Mouse (Mus musculus): Measurements from ENCODE around the gene Rbbp6.

Gene Rbbp6

DNA sequence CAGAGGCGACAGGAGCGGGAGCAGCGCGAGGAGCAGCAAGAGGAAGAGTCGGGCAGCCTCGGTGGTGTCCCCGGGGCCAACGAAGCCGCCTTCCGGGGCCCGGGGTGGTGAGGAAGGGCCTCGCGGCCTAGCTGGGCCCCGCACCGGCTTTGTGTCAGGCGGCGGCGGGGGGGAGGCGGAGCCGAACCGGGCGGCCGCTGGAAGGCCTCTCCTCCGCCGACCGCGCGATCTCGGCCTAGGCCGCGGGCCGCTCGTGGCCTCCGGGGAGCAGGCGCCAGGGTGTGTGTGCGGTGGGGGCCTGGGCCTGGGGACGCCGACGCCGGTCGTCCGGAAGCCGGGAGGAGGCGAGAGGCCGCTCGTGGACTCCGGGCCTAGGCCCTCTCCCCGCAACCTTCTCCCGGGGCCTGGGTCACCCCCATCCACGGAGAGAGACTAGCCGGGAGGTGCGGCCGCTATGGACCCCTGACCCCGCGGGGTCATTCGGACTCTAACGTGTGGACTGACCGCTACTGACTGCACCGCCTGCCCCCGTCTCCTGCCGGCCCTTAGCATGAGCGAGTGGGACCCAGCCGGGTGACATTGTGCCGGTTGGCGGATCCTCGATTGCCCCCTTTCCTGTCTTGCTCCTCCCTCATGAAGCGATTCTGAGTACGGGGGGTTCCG lies 4.8 kb downstream of the Rbbp6 start:
- in situ Hi-C loops (cut with MboI; ENCODE audit: low sequenced_read_pairs), result no loop called here

DNA sequence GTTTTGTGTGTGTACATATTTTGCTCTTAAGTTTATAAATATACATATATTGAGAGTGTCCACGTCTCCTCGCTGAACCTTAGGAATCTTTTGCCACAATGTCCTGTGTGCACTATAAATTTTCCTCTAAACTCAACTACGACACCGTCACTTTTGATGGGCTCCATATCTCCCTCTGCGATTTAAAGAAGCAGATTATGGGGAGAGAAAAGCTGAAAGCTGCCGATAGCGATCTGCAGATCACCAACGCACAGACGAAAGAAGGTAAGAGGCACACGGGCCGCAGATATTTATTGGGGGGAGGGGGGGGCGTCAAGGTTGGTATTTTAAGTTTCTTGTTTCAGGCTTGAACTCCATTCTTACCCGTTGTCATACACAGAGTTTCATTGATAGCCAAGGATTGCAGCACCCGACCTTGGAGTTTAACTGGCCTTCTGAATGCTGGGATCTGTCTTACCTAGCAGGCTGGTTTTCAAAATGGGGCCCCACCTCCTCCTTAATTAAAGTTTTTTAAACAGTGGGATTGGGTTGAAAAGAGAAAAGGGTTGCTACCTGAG lies 5.5 kb downstream of the Rbbp6 start:
- in situ Hi-C loops (cut with MboI; ENCODE audit: low sequenced_read_pairs), result no loop called here

DNA sequence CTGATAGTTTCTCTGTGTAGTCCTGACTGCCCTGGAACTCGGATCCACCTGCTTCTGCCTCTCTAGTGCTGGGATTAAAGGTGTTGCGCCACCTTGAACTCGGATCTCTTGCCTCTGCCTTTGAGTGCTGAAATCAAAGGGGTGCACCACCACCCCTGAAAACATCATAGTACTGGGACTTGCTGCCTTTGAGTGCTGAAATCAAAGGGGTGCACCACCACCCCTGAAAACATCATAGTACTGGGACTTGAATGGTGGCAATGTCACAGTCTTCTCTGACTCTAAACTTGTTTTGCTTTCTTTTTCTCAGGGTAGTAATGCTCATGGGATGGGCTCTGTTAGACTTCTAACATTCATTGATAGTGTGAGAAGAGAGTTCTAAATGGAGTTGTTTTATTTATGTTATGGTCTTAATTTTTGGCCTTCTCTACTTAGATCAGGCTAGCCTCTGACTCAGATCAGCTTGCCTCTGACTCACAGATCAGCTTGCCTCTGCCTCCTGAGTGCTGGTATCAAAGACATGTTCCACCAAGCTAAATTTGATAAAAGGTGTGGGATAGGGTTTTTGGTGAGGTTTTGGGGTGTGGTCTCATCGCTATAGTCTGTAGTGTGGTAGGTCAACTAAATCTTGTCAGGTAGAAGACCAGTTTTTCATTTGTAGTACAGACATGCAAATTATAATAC lies 6.7 kb downstream of the Rbbp6 start:
- in situ Hi-C loops (cut with MboI; ENCODE audit: low sequenced_read_pairs), result no loop called here

DNA sequence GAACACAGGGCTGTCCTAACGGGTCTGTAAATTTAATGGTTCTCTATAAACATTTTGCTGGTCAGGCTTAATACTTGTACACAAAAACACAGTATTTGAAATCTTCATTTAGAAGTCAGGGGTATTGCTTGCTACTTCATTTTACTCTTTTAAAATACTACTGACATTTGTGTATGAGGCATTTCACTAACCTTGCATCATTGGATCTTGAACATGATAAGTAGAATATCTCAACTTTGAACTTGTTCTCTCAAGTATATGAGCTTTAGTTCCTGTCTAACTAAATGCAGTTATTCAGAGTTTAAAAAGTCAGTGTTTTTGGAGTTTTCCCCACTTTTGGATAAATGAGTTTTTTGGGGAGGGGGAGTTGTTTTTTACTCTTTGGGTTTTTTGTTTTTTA lies 14.0 kb downstream of the Rbbp6 start:
- in situ Hi-C loops (cut with MboI; ENCODE audit: low sequenced_read_pairs), result no loop called here

DNA sequence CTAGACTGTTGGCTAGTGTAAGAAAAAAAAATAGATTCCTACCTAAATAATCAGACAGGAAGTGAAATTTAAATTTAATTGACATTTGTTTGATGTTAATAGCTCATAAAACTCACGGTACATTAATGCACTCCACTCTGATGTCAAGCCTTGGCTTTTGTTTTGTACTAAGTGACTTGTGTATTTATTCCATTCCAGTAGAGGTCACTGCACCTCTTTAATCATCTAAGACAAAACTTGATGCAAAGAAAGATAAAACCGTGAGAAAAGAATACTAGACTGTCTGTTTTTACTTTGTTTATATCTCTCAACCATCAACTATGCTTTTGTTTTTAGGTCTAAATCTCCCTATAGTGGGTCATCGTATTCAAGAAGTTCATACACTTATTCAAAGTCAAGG lies 32.7 kb downstream of the Rbbp6 start:
- in situ Hi-C loops (cut with MboI; ENCODE audit: low sequenced_read_pairs), result no loop called here

DNA sequence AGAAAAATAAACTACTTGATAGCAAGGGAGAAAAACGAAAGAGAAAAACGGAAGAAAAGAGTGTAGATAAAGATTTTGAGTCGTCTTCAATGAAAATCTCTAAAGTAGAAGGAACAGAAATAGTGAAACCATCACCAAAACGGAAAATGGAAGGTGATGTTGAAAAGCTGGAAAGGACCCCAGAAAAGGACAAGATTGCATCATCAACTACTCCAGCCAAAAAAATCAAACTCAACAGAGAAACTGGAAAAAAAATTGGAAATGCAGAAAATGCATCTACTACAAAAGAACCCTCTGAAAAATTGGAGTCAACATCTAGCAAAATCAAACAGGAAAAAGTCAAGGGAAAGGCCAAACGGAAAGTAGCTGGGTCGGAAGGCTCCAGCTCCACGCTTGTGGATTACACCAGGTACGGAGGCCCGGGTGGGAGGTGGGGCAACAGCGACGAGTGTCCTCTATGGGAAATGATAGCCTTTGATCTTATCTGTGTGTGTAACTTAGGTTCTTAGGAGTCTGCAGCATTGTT lies 34.4 kb downstream of the Rbbp6 start:
- in situ Hi-C loops (cut with MboI; ENCODE audit: low sequenced_read_pairs), result loop anchor here (25.0 kb wide), 1 partner anchor 462 kb away; the partner anchor contains the start of gene Aqp8

DNA sequence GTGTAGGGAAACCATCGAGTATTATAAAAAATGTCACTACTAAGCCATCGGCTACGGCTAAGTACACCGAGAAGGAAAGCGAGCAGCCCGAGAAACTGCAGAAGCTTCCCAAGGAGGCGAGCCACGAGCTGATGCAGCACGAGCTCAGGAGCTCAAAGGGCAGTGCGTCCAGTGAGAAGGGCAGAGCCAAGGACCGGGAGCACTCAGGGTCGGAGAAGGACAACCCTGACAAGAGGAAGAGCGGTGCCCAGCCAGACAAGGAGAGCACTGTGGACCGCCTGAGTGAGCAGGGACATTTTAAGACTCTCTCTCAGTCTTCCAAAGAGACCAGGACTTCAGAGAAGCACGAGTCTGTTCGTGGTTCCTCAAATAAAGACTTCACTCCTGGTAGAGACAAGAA lies 35.3 kb downstream of the Rbbp6 start:
- in situ Hi-C loops (cut with MboI; ENCODE audit: low sequenced_read_pairs), result loop anchor here (25.0 kb wide), 1 partner anchor 462 kb away; the partner anchor contains the start of gene Aqp8

DNA sequence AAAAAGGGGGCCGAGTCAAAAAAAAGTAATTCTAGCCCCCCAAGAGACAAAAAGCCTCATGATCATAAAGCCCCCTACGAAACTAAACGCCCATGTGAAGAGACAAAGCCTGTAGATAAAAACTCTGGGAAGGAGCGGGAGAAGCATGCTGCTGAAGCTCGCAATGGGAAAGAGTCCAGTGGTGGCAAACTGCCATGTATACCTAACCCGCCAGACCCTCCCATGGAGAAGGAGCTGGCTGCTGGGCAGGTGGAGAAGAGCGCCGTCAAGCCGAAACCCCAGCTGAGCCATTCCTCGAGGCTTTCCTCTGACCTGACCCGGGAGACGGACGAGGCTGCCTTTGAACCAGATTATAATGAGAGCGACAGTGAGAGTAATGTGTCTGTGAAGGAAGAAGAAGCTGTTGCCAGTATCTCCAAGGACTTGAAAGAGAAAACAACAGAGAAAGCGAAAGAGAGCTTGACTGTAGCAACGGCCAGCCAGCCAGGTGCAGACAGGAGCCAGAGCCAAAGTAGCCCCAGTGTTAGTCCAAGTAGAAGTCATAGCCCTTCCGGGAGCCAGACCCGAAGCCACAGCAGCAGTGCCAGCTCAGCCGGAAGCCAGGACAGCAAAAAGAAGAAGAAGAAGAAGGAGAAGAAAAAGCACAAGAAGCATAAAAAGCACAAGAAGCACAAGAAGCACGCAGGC lies 36.0 kb downstream of the Rbbp6 start:
- in situ Hi-C loops (cut with MboI; ENCODE audit: low sequenced_read_pairs), result loop anchor here (25.0 kb wide), 1 partner anchor 461 kb away; the partner anchor contains the start of gene Aqp8

DNA sequence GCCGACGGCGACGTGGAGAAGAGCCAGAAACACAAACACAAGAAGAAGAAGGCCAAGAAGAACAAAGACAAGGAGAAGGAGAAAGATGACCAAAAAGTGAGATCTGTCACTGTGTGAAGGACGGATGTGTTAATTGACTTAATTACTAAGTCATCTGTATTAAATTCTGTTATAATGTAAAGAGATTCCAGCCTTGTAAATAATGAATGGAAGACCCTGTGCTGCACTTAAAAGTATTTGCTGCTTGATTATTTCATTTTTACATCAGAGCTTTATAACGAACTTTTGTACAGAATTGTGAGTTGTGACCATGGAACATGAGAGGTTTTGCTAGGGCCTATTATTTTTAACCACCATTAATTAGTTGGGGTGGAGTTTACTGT lies 36.5 kb downstream of the Rbbp6 start:
- in situ Hi-C loops (cut with MboI; ENCODE audit: low sequenced_read_pairs), result loop anchor here (25.0 kb wide), 1 partner anchor 460 kb away; the partner anchor contains the start of gene Aqp8

DNA sequence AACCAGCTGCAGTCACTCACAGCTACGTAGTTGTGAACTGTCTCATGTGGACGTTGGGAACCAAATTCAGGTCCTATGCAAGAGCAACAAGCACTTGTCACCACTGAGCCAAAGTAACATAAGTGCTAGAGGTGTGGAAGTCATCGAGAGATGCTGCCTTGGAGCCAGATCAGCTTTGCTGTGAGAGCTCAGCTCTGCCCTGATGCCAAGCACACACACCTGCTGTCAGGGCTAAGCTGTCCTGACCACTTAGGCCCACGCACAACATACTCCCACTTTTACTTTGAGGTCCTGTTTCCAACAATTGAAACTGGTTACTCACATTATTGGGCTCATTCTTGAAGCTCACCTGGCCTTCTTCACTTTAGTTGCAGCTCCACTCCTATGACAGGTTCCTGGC lies 37.7 kb downstream of the Rbbp6 start:
- in situ Hi-C loops (cut with MboI; ENCODE audit: low sequenced_read_pairs), result loop anchor here (25.0 kb wide), 1 partner anchor 459 kb away; the partner anchor contains the start of gene Aqp8

DNA sequence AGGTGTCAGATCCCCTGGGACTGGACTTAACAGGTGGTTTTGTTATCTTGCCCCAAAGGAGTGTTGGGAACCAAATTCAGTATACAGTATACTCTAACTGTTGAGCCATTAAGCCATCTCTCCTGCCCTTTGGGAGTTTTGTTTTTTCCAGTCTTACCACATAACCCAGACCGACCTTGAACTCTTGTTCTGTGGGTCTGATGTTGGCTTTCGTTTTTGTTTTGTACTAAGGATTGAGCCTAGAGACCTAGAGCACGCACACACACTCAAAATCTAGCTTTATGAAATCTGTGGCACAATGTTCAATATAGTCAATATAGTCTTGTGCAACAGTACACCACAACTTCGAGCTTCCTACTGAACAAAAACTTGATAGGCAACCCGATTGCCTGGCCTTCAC lies 39.0 kb downstream of the Rbbp6 start:
- in situ Hi-C loops (cut with MboI; ENCODE audit: low sequenced_read_pairs), result loop anchor here (25.0 kb wide), 1 partner anchor 458 kb away; the partner anchor contains the start of gene Aqp8

DNA sequence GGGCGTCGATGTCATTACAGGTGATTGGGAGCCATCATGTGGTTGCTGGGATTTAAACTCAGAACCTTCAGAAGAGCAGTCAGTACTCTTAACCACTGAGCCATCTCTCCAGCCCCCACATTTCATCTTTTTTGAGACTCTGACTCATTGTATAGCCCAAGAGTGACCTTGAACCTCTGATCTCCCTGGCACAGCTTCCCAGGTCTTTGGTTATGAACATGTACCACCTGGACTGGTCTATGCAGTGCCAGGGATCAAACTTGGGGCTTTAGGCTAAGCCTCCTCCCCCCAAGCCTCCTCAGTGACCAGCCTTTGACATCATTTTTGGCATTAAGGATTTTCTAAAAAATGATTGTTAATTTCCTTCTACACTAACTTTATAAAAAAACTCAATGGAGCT lies 40.8 kb downstream of the Rbbp6 start:
- in situ Hi-C loops (cut with MboI; ENCODE audit: low sequenced_read_pairs), result loop anchor here (25.0 kb wide), 1 partner anchor 456 kb away; the partner anchor contains the start of gene Aqp8

DNA sequence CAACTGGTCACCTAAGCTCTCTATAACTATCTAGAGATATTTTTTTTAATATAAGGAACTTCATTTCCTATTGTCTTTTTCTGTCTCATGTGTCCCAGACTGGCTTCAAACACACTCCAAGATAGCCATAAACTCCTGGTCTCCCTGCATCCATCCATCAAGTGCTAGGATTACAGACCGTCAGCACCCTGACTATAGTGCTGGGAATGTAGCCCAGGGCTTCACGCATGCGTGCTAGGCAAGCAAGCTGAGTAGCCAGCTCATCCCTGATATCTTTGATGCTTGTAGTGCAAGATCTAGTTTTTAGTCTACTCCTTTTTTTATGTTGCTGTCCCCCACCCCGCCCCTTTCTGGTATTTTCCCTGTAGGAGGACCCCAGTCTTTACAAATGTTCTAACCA lies 42.3 kb downstream of the Rbbp6 start:
- in situ Hi-C loops (cut with MboI; ENCODE audit: low sequenced_read_pairs), result loop anchor here (25.0 kb wide), 1 partner anchor 455 kb away; the partner anchor contains the start of gene Aqp8

DNA sequence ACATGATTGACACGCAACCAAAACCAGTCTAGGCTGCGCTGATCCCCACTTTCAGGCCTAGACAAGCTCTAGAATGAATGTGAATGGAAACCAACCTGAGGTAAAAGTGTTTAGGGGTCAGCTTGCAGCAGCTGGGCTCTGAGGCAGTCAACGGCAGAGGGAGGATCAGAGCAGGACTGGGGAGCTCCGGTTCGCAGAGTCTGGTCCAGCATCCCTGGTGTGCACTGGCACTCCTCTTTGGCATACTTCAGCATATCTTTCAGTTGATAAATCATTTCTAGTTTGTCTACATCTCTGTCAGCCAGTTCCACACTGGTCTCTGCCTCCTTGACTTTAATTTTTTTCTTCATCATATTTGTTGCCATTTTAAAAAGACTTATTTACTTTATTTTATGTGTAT lies 48.0 kb downstream of the Rbbp6 start:
- in situ Hi-C loops (cut with MboI; ENCODE audit: low sequenced_read_pairs), result loop anchor here (25.0 kb wide), 1 partner anchor 449 kb away; the partner anchor contains the start of gene Aqp8

DNA sequence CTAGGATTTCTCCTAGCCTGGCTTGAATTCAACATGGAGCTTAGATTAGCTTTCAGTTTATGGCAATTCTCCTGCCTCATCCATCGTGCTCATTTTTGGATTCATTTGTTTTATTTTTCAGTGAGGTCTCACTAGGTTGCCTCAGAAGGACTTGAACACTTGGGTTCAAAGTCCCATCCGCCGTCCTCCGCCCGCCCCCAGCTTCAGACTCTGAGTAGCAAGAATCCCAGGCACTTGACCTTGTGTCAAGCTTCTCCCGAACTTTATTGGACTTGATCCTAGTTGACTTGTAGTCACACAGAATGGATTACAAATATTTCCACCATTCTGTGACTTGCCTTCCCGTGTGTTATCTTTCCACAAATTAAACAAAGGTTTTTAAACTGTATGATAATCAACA lies 49.2 kb downstream of the Rbbp6 start:
- in situ Hi-C loops (cut with MboI; ENCODE audit: low sequenced_read_pairs), result loop anchor here (25.0 kb wide), 1 partner anchor 448 kb away; the partner anchor contains the start of gene Aqp8

DNA sequence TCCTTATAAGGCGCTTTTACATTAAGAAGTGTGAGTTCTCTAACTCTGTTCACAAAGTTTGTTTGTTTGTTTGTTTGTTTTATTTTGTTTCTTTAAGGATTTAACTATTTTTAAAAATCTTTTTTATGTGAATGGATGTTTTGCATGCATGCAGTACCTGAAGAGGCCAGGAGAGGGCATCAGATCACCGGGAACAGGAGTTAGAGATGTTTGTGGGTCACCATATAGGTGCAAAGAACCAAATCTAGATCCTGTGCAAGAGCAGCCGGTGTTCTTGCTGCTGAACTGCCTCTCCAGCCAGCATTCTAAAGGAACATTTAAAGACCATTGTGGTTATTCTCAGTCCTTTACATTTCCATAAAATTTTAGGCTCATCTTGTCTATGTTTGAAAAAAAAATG lies 52.1 kb downstream of the Rbbp6 start:
- in situ Hi-C loops (cut with MboI; ENCODE audit: low sequenced_read_pairs), result loop anchor here (25.0 kb wide), 1 partner anchor 445 kb away; the partner anchor contains the start of gene Aqp8

DNA sequence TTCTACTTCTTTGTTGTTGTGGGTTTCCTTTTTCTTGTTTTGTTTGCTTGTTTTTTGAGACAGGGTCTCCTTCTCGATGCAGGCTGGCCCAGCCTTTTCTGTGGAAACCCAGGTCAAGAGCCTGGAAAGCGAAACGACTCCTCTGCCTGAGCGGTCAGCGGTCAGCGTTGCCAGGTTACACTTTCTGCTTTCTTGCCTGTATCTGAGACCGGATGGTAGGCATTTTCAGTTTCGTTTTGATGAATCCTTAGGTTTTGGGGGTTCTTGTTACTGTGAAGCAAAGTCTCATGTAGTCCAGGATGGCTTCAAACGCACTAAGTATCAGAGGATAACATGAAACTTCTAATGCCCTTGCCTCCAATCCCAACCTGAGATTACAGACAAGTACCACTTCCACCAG lies 59.6 kb downstream of the Rbbp6 start:
- in situ Hi-C loops (cut with MboI; ENCODE audit: low sequenced_read_pairs), result no loop called here

DNA sequence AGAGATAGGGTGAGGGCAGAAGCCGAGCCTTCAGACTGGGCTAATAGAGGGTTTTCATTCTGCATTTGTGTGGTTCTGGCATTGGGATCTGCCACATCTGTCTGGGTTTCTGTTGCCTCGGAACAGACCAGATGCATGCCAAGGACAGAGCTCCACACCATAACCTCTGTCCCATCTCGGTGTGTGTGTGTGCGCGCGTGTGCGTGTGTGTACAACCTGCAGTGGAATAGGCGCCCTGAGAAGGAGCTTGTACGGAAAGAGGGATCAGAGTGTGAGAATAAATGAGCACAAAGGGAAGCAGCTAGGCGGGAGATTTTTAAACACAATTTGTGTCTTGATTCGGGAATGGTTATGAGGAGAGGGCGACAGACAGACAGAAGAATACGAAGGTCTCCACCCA lies 64.8 kb downstream of the Rbbp6 start:
- in situ Hi-C loops (cut with MboI; ENCODE audit: low sequenced_read_pairs), result no loop called here

DNA sequence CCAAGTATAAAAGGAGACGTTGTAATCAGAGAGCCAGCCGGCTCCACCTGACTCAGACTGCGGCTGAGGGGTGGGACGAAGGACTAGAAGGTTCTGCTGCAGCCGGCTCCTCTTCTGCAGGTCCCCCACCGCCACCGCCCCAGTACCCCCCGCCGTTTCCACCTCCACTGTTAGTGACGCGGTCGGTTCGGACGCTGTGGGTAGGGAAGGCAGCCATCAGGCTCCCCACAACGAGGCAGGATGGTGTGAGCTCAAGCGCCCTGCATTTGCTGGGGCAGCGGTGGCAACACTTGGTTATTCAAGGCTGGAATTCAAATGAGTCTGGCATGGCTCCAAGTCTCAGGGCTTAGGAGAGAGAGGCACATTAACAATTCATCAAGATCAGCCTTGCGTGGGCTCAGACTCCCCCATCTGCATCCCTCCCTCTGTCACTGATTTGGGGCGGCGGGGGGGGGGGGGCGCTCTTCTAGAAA lies 65.3 kb downstream of the Rbbp6 start:
- in situ Hi-C loops (cut with MboI; ENCODE audit: low sequenced_read_pairs), result no loop called here

DNA sequence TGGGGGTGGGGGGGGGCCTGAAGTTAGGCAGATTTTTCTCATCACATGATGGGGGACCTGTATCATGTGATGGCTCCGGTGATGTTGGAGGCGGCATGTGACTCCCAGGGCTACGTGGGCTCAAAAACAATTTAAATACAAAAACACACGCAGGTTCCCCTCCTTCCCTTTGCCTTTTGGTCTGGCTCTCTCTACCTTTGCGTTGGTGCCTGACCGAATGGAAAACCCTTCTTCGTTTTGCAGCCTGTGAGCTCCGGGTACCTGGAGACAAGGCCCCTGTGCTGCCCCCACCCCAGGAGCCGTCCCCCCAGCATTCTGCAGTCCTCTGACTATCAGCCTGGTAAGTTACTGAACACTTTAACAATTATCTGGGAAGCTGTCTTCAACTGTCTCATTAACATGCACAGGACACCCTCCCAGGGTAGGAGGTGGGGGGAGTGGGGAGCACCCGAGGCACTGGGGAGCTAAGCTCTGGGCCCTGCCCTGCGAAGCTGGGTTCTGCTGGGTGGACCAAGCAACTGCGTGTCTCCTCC lies 65.8 kb downstream of the Rbbp6 start:
- in situ Hi-C loops (cut with MboI; ENCODE audit: low sequenced_read_pairs), result no loop called here

Data from CH12F3 (cell line).